Mouse (Mus musculus): ENCODE measurements at regions not wholly inside any gene's neighbourhood (a gene's known extent, or its start where the extent isn't known, plus 50 kb on each side); places are given as distances from the start of the nearest gene placed in this dataset.

- TF ChIP-seq CTCF (IDR thresholded peaks at IDR 0.05; ENCODE audit: borderline replicate concordance, control insufficient read depth, extremely low read depth, insufficient read depth, low read length, poor library complexity) (no peak), POLR2A (IDR thresholded peaks at IDR 0.05; ENCODE audit: control insufficient read depth, extremely low read depth, insufficient read depth, low read length, poor library complexity) (no peak)
Observed at GRCm38 (mm10) chr5:111513976-111514375, 96.8 kb downstream of the Mn1 start.
